Mouse (Mus musculus): ENCODE results near the gene Tmem163. TPM values are rescaled to one million over a fixed set of nuclear protein-coding genes. Genes with fewer than 3 reads are reported as not detected.

The Tmem163 gene
- polyA plus RNA-seq, 1 experiment = 0.22 TPM

- TF ChIP-seq POLR2A (IDR thresholded peaks at IDR 0.05; ENCODE audit: control insufficient read depth, low read depth, low read length) (no peak), CTCF (IDR thresholded peaks at IDR 0.05; ENCODE audit: control insufficient read depth, insufficient read depth, insufficient replicate concordance, low read depth, low read length) (no peak)
- H3K36me3 ChIP-seq (ENCODE audit: control insufficient read depth, insufficient read depth, low read length) = no peaks in the 10 kb centered on the region
- H3K4me1 ChIP-seq (ENCODE audit: control insufficient read depth, insufficient read depth, low read length) = no peaks in the 10 kb centered on the region
- H3K27me3 ChIP-seq (ENCODE audit: control insufficient read depth, insufficient read depth, low read length) = no peaks in the 10 kb centered on the region
- no peak overlapping the region for H3K27ac ChIP-seq (ENCODE audit: control insufficient read depth, insufficient read depth, low read depth, low read length)
- no peak overlapping the region for H3K4me3 ChIP-seq (ENCODE audit: control insufficient read depth, low read depth, low read length)
Measured at GRCm38 (mm10) chr1:127696533-127696932, 17.2 kb upstream of the Tmem163 start.

- Histone ChIP-seq H3K27me3 (ENCODE audit: control insufficient read depth, insufficient read depth, low read length) (peaks cover 3% of the 10 kb centered on the region; the same call in 1 of the 2 replicates), H3K4me3 (ENCODE audit: control insufficient read depth, low read depth, low read length) (peak overlapping the region; percentile 38), H3K36me3 (ENCODE audit: control insufficient read depth, insufficient read depth, low read length) (no peaks in the 10 kb centered on the region), H3K27ac (ENCODE audit: control insufficient read depth, insufficient read depth, low read depth, low read length) (no peak overlapping the region), H3K4me1 (ENCODE audit: control insufficient read depth, insufficient read depth, low read length) (peaks cover 15% of the 10 kb centered on the region)
- no peak for TF ChIP-seq CTCF (IDR thresholded peaks at IDR 0.05; ENCODE audit: control insufficient read depth, insufficient read depth, insufficient replicate concordance, low read depth, low read length)
- TF ChIP-seq POLR2A (IDR thresholded peaks at IDR 0.05; ENCODE audit: control insufficient read depth, low read depth, low read length) = no peak
Measured at GRCm38 (mm10) chr1:127677661-127678580, 1.4 kb downstream of the Tmem163 start.

DNA sequence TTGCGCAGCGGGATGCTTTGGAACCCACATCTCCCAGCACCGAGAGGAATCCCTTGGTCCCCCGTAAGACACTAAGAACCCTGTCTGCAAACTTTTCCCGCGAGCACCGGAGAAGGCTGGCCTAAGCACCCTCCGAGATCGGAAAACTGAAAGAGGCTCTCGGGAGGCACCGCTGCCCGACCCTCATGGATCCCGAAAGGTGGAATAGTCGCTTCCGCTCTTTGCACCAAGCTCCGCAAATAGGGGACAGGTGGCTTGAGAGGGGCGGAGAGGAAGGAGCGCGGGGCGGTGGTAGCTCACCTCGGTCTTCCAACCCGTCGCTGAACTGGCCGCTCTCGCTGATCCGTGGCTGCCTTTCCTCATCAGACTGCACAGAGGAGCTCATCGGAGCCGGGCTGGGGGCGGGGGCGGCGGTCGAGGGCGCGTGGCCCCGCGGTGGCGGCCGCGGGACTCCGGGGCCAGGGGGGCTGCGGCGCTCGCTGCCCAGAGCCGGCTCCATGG, 2.2 kb downstream of the Tmem163 start:
- H3K36me3 ChIP-seq (ENCODE audit: control insufficient read depth, insufficient read depth, low read length) = no peaks in the 10 kb centered on the region
- peak overlapping the region; percentile 38 for H3K4me3 ChIP-seq (ENCODE audit: control insufficient read depth, low read depth, low read length)
- H3K27ac ChIP-seq (ENCODE audit: control insufficient read depth, insufficient read depth, low read depth, low read length) = no peak overlapping the region
- H3K27me3 ChIP-seq (ENCODE audit: control insufficient read depth, insufficient read depth, low read length) = peaks cover 3% of the 10 kb centered on the region; the same call in 1 of the 2 replicates
- peaks cover 15% of the 10 kb centered on the region for H3K4me1 ChIP-seq (ENCODE audit: control insufficient read depth, insufficient read depth, low read length)
- no peak for TF ChIP-seq CTCF (IDR thresholded peaks at IDR 0.05; ENCODE audit: control insufficient read depth, insufficient read depth, insufficient replicate concordance, low read depth, low read length)
- TF ChIP-seq POLR2A (IDR thresholded peaks at IDR 0.05; ENCODE audit: control insufficient read depth, low read depth, low read length) = no peak

- no peak for TF ChIP-seq CTCF (IDR thresholded peaks at IDR 0.05; ENCODE audit: control insufficient read depth, insufficient read depth, insufficient replicate concordance, low read depth, low read length)
- no peak for TF ChIP-seq POLR2A (IDR thresholded peaks at IDR 0.05; ENCODE audit: control insufficient read depth, low read depth, low read length)
- no peak overlapping the region for H3K4me3 ChIP-seq (ENCODE audit: control insufficient read depth, low read depth, low read length)
- H3K4me1 ChIP-seq (ENCODE audit: control insufficient read depth, insufficient read depth, low read length) = peaks cover 15% of the 10 kb centered on the region
- H3K27ac ChIP-seq (ENCODE audit: control insufficient read depth, insufficient read depth, low read depth, low read length) = no peak overlapping the region
- H3K27me3 ChIP-seq (ENCODE audit: control insufficient read depth, insufficient read depth, low read length) = peaks cover 3% of the 10 kb centered on the region; the same call in 1 of the 2 replicates
- no peaks in the 10 kb centered on the region for H3K36me3 ChIP-seq (ENCODE audit: control insufficient read depth, insufficient read depth, low read length)
Measured at GRCm38 (mm10) chr1:127676516-127677099, 2.7 kb downstream of the Tmem163 start.

DNA sequence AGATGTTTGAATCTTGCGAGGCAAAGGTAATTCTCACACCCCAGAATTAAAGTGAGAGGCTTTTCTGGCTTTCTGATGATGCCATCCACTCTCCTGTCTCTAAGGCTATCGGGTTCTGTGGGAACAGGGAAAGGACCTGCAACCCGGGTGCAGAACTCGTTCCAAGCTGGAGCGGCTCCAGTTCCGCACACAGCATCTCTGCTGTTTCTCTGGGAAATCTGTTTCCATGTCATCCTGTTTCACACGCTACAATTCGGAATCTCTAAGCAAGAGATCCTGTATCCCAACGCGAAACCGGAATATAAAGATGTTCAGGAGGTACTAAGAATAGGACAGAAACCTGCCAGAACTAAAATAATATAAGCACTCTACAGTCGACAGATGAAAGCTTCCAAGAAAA, 3.2 kb downstream of the Tmem163 start:
- no peak overlapping the region for H3K27ac ChIP-seq (ENCODE audit: control insufficient read depth, insufficient read depth, low read depth, low read length)
- H3K36me3 ChIP-seq (ENCODE audit: control insufficient read depth, insufficient read depth, low read length) = no peaks in the 10 kb centered on the region
- peaks cover 3% of the 10 kb centered on the region; the same call in 1 of the 2 replicates for H3K27me3 ChIP-seq (ENCODE audit: control insufficient read depth, insufficient read depth, low read length)
- TF ChIP-seq CTCF (IDR thresholded peaks at IDR 0.05; ENCODE audit: control insufficient read depth, insufficient read depth, insufficient replicate concordance, low read depth, low read length) (no peak), POLR2A (IDR thresholded peaks at IDR 0.05; ENCODE audit: control insufficient read depth, low read depth, low read length) (no peak)
- peaks cover 15% of the 10 kb centered on the region for H3K4me1 ChIP-seq (ENCODE audit: control insufficient read depth, insufficient read depth, low read length)
- no peak overlapping the region for H3K4me3 ChIP-seq (ENCODE audit: control insufficient read depth, low read depth, low read length)

- Histone ChIP-seq H3K27ac (ENCODE audit: control insufficient read depth, insufficient read depth, low read depth, low read length) (no peak overlapping the region), H3K4me3 (ENCODE audit: control insufficient read depth, low read depth, low read length) (no peak overlapping the region), H3K36me3 (ENCODE audit: control insufficient read depth, insufficient read depth, low read length) (no peaks in the 10 kb centered on the region), H3K4me1 (ENCODE audit: control insufficient read depth, insufficient read depth, low read length) (peaks cover 15% of the 10 kb centered on the region), H3K27me3 (ENCODE audit: control insufficient read depth, insufficient read depth, low read length) (peaks cover 3% of the 10 kb centered on the region; the same call in 1 of the 2 replicates)
- TF ChIP-seq POLR2A (IDR thresholded peaks at IDR 0.05; ENCODE audit: control insufficient read depth, low read depth, low read length) (no peak), CTCF (IDR thresholded peaks at IDR 0.05; ENCODE audit: control insufficient read depth, insufficient read depth, insufficient replicate concordance, low read depth, low read length) (no peak)
Measured at GRCm38 (mm10) chr1:127675253-127675652, 4.1 kb downstream of the Tmem163 start.
